Mouse (Mus musculus): ENCODE measurements at regions not wholly inside any gene's neighbourhood (a gene's known extent, or its start where the extent isn't known, plus 50 kb on each side); places are given as distances from the start of the nearest gene placed in this dataset.

DNA sequence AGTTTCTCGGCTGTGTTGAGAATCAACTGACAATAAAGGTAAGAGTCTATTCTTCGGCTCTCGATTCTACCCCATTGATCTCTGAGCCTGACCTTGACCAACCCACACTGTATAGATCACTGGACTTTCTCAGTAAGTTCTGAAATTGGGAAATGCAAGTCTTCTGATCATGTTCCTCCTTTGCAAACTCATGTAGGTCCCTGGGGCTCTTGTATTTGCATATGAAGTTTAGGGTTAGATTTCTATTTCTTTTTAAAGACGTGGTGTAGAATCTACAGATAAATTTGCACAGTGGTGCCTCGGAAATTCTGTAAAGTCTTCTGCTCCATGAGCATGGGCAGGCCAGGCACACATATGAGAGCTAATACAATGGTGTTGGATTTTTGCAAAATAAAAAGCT lies 72.8 kb upstream of the Ccdc71l start:
- no peaks in the 10 kb centered on the region for H3K4me1 ChIP-seq (replicated peaks)
- H3K9me3 ChIP-seq: no peaks in the 10 kb centered on the region
- no peak for ATAC-seq (ENCODE audit: insufficient number of reproducible peaks, insufficient read depth, low FRiP score, low TSS enrichment, low read depth)
- H3K4me2 ChIP-seq: no peak overlapping the region
- 87% methylated on average over 5 of the region's 5 CpGs for WGBS
- no peak overlapping the region for H3K4me3 ChIP-seq (replicated peaks)
- H3K27me3 ChIP-seq: no peaks in the 10 kb centered on the region
- H3K27ac ChIP-seq: no peak overlapping the region
- no peaks in the 10 kb centered on the region for H3K36me3 ChIP-seq
- H3K9ac ChIP-seq (replicated peaks): no peak overlapping the region

DNA sequence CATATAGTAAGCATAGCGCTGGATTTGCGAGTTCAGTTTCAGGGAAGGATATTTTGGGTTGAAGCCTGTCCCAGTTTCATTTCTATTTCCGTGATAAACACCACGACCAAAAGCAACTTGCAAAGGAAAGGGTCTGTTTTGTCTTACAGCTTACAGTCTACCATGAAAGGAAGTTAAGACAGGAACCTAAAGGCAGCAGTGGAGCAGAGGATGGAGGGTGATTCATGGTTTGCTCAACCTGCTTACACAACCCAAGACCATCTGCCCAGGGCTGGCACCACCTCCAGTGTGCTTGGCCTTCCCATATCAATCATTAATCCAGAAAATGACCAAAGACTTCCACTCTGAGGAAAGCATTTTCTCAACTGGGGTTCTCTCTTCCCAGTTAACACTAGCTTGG lies 72.2 kb upstream of the Ccdc71l start:
- Histone ChIP-seq H3K9ac (replicated peaks) (no peak overlapping the region), H3K36me3 (no peaks in the 10 kb centered on the region), H3K27ac (no peak overlapping the region), H3K4me1 (replicated peaks) (no peaks in the 10 kb centered on the region), H3K4me2 (no peak overlapping the region), H3K27me3 (no peaks in the 10 kb centered on the region), H3K9me3 (no peaks in the 10 kb centered on the region), H3K4me3 (replicated peaks) (no peak overlapping the region)
- WGBS: 92% methylated on average over 4 of the region's 4 CpGs
- ATAC-seq (ENCODE audit: insufficient number of reproducible peaks, insufficient read depth, low FRiP score, low TSS enrichment, low read depth): no peak

DNA sequence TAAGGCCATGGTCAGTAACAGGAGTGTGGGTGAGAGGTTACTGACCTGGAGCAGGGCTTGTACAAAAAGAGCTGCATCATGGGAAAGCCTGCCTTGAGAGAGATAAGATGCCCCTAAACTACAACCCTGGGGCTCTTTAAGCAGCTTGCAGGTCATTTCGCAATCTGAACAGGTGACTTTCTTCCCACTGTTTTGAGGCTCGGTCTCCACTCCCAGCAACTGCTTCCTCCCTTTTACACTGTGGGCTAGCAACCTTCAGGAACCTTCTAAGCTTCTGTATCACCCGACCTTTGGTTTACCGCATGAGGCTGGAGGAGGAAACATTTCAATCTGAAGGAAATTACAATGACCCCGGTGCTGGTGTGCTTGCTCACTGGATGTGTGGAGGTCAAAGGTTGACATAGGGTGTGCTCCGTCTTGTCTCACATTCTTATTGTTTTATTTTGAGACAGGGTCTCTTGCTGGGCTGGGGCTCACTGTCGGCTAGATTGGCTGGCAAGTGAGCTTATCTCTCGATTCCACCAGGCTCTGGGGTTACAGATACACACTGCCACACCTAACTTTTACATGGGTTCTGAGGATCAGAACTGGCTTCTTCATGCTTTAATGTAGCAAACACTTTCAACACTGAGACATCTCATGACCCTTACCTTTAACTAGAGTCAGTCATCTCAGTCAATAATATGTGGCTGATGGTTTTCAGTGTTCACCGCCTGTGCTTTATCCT lies 71.1 kb upstream of the Ccdc71l start:
- Histone ChIP-seq H3K36me3 (no peaks in the 10 kb centered on the region), H3K4me3 (replicated peaks) (no peak overlapping the region), H3K4me2 (no peak overlapping the region), H3K9ac (replicated peaks) (no peak overlapping the region), H3K9me3 (no peaks in the 10 kb centered on the region), H3K27ac (no peak overlapping the region), H3K27me3 (no peaks in the 10 kb centered on the region), H3K4me1 (replicated peaks) (no peaks in the 10 kb centered on the region)
- 82% methylated on average over 9 of the region's 9 CpGs for WGBS
- ATAC-seq (ENCODE audit: insufficient number of reproducible peaks, insufficient read depth, low FRiP score, low TSS enrichment, low read depth): no peak

DNA sequence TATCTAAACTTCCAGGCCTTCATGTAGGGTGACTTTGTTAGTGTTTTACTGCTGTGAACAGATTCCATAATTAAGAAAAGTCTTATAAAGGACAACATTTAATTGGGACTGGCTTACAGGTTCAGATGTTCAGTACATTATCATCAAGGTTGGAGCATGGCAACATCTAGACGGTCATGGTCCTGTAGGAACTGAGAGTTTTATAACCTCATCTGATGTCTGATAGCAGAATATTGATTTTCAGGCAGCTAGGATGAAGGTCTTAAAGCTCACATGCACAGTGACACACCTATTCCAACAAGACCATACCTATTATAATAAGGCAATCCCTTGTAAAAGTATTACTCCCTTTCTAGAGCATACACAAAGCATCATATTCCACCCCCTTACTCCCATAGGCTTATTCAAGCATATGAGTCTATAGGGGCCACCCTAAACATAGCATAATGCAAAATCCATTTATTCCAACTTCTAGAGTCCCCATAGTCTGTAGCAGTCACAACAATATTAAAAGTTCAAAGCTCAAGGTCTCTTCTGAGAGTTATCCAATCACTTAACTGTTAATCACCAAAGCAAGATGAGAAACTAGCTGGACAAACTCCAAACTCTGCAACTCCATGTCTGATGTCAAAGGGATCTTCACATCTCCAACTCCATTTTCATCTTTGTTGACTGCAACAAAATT lies 63.3 kb upstream of the Ccdc71l start:
- no peak for ATAC-seq (ENCODE audit: insufficient number of reproducible peaks, insufficient read depth, low FRiP score, low TSS enrichment, low read depth)
- Histone ChIP-seq H3K9ac (replicated peaks) (no peak overlapping the region), H3K4me3 (replicated peaks) (no peak overlapping the region), H3K36me3 (no peaks in the 10 kb centered on the region), H3K4me2 (no peak overlapping the region), H3K27me3 (no peaks in the 10 kb centered on the region; the same call in 1 of the 2 replicates), H3K9me3 (no peaks in the 10 kb centered on the region), H3K4me1 (replicated peaks) (no peaks in the 10 kb centered on the region), H3K27ac (no peak overlapping the region)
- 88% methylated on average over 1 of the region's 1 CpGs for WGBS

Data from limb, embryonic 12.5 days (tissue).